Mouse (Mus musculus): Measurements from ENCODE around the gene Ppdpf.
"Not testable (repeated sequence)": the region's sequence is repeated elsewhere in the genome, so short reads cannot be mapped to it uniquely, and the experiment has no call there.

Gene Ppdpf

GRCm38 (mm10) chr2:181159771-181160170 lies 27.3 kb upstream of the Ppdpf start:
- no peak for DNase-seq (ENCODE audit: low spot score)

GRCm38 (mm10) chr2:181160821-181161220 lies 26.2 kb upstream of the Ppdpf start:
- DNase-seq (ENCODE audit: low spot score): no peak

GRCm38 (mm10) chr2:181166469-181166868 lies 20.6 kb upstream of the Ppdpf start:
- no peak for DNase-seq (ENCODE audit: low spot score)

GRCm38 (mm10) chr2:181174646-181175045 lies 12.4 kb upstream of the Ppdpf start:
- no peak for DNase-seq (ENCODE audit: low spot score)

GRCm38 (mm10) chr2:181178015-181178414 lies 9.0 kb upstream of the Ppdpf start:
- DNase-seq (ENCODE audit: low spot score): no peak

- no peak for DNase-seq (ENCODE audit: low spot score)
Observed at GRCm38 (mm10) chr2:181178471-181178870, 8.6 kb upstream of the Ppdpf start.

- DNase-seq (ENCODE audit: low spot score): no peak
Observed at GRCm38 (mm10) chr2:181180898-181181297, 6.1 kb upstream of the Ppdpf start.

- peak; percentile 93 for DNase-seq (ENCODE audit: low spot score)
Observed at GRCm38 (mm10) chr2:181186635-181187034, 412 bp upstream of the Ppdpf start.

- DNase-seq (ENCODE audit: low spot score): peak; percentile 50
Observed at GRCm38 (mm10) chr2:181188681-181189080, 1.6 kb downstream of the Ppdpf start.

- DNase-seq (ENCODE audit: low spot score): no peak
Observed at GRCm38 (mm10) chr2:181189321-181189720, 2.3 kb downstream of the Ppdpf start.

- DNase-seq (ENCODE audit: low spot score): not testable (repeated sequence)
Observed at GRCm38 (mm10) chr2:181191385-181191784, 4.3 kb downstream of the Ppdpf start.

GRCm38 (mm10) chr2:181191936-181192335 lies 4.9 kb downstream of the Ppdpf start:
- DNase-seq (ENCODE audit: low spot score): no peak

- DNase-seq (ENCODE audit: low spot score): no peak
Observed at GRCm38 (mm10) chr2:181193044-181193443, 6.0 kb downstream of the Ppdpf start.

- no peak for DNase-seq (ENCODE audit: low spot score)
Observed at GRCm38 (mm10) chr2:181196628-181197300, 9.7 kb downstream of the Ppdpf start.

GRCm38 (mm10) chr2:181201606-181202005 lies 14.6 kb downstream of the Ppdpf start:
- peak; percentile 74 for DNase-seq (ENCODE audit: low spot score)

GRCm38 (mm10) chr2:181202422-181202821 lies 15.4 kb downstream of the Ppdpf start, which contains the start of gene Ptk6:
Gene Ptk6, minus strand, starts transcription at chr2:181202789.
- DNase-seq (ENCODE audit: low spot score): no peak

- no peak for DNase-seq (ENCODE audit: low spot score)
Observed at GRCm38 (mm10) chr2:181202886-181203285, 15.8 kb downstream of the Ppdpf start.

GRCm38 (mm10) chr2:181205678-181206077 lies 18.6 kb downstream of the Ppdpf start:
- DNase-seq (ENCODE audit: low spot score): no peak

GRCm38 (mm10) chr2:181206118-181206517 lies 19.1 kb downstream of the Ppdpf start:
- no peak for DNase-seq (ENCODE audit: low spot score)

- DNase-seq (ENCODE audit: low spot score): no peak
Observed at GRCm38 (mm10) chr2:181212389-181213020, 25.5 kb downstream of the Ppdpf start.

- peak; percentile 71 for DNase-seq (ENCODE audit: low spot score)
Observed at GRCm38 (mm10) chr2:181213021-181213445, 26.0 kb downstream of the Ppdpf start, which contains the start of gene Srms. Gene Srms, minus strand, starts transcription at chr2:181213185.

- no peak for DNase-seq (ENCODE audit: low spot score)
Observed at GRCm38 (mm10) chr2:181216037-181216436, 29.0 kb downstream of the Ppdpf start.

- DNase-seq (ENCODE audit: low spot score): peak; percentile 48
Observed at GRCm38 (mm10) chr2:181218881-181219485, 31.9 kb downstream of the Ppdpf start.

All from lung, postnatal 25 days (tissue).